Mouse (Mus musculus): ENCODE measurements around the gene Ucn2.

Gene Ucn2

GRCm38 (mm10) chr9:109031001-109031400 lies 45.2 kb downstream of the Ucn2 start:
- DNase-seq (ENCODE audit: low spot score in 2 of 2), result peak in 1 of 2 experiments; percentile 49

GRCm38 (mm10) chr9:109031686-109032085 lies 45.9 kb downstream of the Ucn2 start:
- DNase-seq (ENCODE audit: low spot score in 2 of 2), result peak in 1 of 2 experiments; percentile 55

DNA sequence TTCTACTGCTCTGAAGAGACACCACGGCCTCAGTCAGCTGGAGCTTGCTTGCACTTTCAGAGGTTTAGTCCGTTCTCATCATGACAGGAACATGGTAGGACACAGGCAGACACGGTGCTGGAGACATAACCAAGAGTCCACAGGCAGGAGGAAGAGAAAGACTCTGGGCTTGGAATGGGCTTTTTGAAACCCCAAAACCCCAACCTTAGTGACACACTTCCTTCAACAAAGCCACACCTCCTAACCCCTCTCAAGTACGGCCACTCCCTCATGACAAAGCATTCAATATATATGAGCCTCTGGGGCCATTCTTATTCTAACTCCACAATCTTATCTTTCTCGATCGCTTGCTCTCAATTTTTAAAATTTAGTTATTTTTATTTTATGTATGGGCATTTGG lies 46.6 kb downstream of the Ucn2 start:
- peak in 1 of 2 experiments; percentile 35 for DNase-seq (ENCODE audit: low spot score in 2 of 2)

Measured in spleen, postnatal 4 days (tissue).